Mouse (Mus musculus): ENCODE data around the gene Pttg1.

The Pttg1 gene

GRCm38 (mm10) chr11:43408888-43409287, 17.2 kb downstream of the Pttg1 start:
- DNase-seq: no peak

GRCm38 (mm10) chr11:43404150-43404807, 21.8 kb downstream of the Pttg1 start:
- DNase-seq: no peak

- DNase-seq: no peak
Measured at GRCm38 (mm10) chr11:43400131-43400530, 25.9 kb downstream of the Pttg1 start.

GRCm38 (mm10) chr11:43399297-43399696, 26.8 kb downstream of the Pttg1 start:
- peak in 1 of 2 experiments; percentile 27 for DNase-seq

- DNase-seq: no peak
Measured at GRCm38 (mm10) chr11:43396672-43397071, 29.4 kb downstream of the Pttg1 start.

GRCm38 (mm10) chr11:43396246-43396645, 29.8 kb downstream of the Pttg1 start:
- no peak for DNase-seq

GRCm38 (mm10) chr11:43395073-43395948, 30.7 kb downstream of the Pttg1 start:
- DNase-seq: no peak

- no peak for DNase-seq
Measured at GRCm38 (mm10) chr11:43393325-43393724, 32.7 kb downstream of the Pttg1 start.

GRCm38 (mm10) chr11:43392757-43393156, 33.3 kb downstream of the Pttg1 start:
- no peak for DNase-seq

- DNase-seq: no peak
Measured at GRCm38 (mm10) chr11:43389118-43389517, 36.9 kb downstream of the Pttg1 start.

GRCm38 (mm10) chr11:43388122-43389097, 37.6 kb downstream of the Pttg1 start:
- no peak for DNase-seq

- no peak for DNase-seq
Measured at GRCm38 (mm10) chr11:43387004-43387880, 38.8 kb downstream of the Pttg1 start.

- no peak for DNase-seq
Measured at GRCm38 (mm10) chr11:43385716-43386115, 40.3 kb downstream of the Pttg1 start.

GRCm38 (mm10) chr11:43385055-43385649, 40.9 kb downstream of the Pttg1 start:
- peak; percentile 69 to 71 for DNase-seq

- DNase-seq: no peak
Measured at GRCm38 (mm10) chr11:43383581-43383980, 42.5 kb downstream of the Pttg1 start.

GRCm38 (mm10) chr11:43380901-43381300, 45.1 kb downstream of the Pttg1 start:
- DNase-seq: no peak

GRCm38 (mm10) chr11:43379911-43380485, 46.1 kb downstream of the Pttg1 start:
- no peak for DNase-seq

- DNase-seq: no peak
Measured at GRCm38 (mm10) chr11:43379488-43379887, 46.6 kb downstream of the Pttg1 start.

GRCm38 (mm10) chr11:43377083-43377850, 48.8 kb downstream of the Pttg1 start:
- no peak for DNase-seq

- DNase-seq: no peak
Measured at GRCm38 (mm10) chr11:43376598-43376997, 49.5 kb downstream of the Pttg1 start.

Data from lung, adult 18-20 months (tissue).